Mouse (Mus musculus): ENCODE measurements around the gene Gnao1.

Gnao1 gene

GRCm38 (mm10) chr8:93845186-93845585 is 35.4 kb downstream of the Gnao1 start:
- no peak for DNase-seq (ENCODE audit: low spot score)

- peak; percentile 50 for DNase-seq (ENCODE audit: low spot score)
Measured at GRCm38 (mm10) chr8:93852087-93852645, 42.4 kb downstream of the Gnao1 start.

- DNase-seq (ENCODE audit: low spot score) = no peak
Measured at GRCm38 (mm10) chr8:93852851-93853461, 43.2 kb downstream of the Gnao1 start.

- DNase-seq (ENCODE audit: low spot score) = peak; percentile 32
Measured at GRCm38 (mm10) chr8:93854676-93855075, 44.9 kb downstream of the Gnao1 start.

- no peak for DNase-seq (ENCODE audit: low spot score)
Measured at GRCm38 (mm10) chr8:93855272-93855671, 45.5 kb downstream of the Gnao1 start.

GRCm38 (mm10) chr8:93857144-93857543 is 47.4 kb downstream of the Gnao1 start:
- DNase-seq (ENCODE audit: low spot score) = no peak

GRCm38 (mm10) chr8:93858286-93858685 is 48.5 kb downstream of the Gnao1 start:
- DNase-seq (ENCODE audit: low spot score) = no peak

- no peak for DNase-seq (ENCODE audit: low spot score)
Measured at GRCm38 (mm10) chr8:93860020-93860419, 50.3 kb downstream of the Gnao1 start.

- DNase-seq (ENCODE audit: low spot score) = no peak
Measured at GRCm38 (mm10) chr8:93864064-93864463, 54.3 kb downstream of the Gnao1 start.

- no peak for DNase-seq (ENCODE audit: low spot score)
Measured at GRCm38 (mm10) chr8:93866271-93866670, 56.5 kb downstream of the Gnao1 start.

GRCm38 (mm10) chr8:93868486-93869221 is 58.9 kb downstream of the Gnao1 start:
- no peak for DNase-seq (ENCODE audit: low spot score)

GRCm38 (mm10) chr8:93871275-93871674 is 61.5 kb downstream of the Gnao1 start:
- peak; percentile 54 for DNase-seq (ENCODE audit: low spot score)

GRCm38 (mm10) chr8:93878396-93878795 is 68.6 kb downstream of the Gnao1 start:
- no peak for DNase-seq (ENCODE audit: low spot score)

- DNase-seq (ENCODE audit: low spot score) = no peak
Measured at GRCm38 (mm10) chr8:93879966-93880365, 70.2 kb downstream of the Gnao1 start.

- DNase-seq (ENCODE audit: low spot score) = no peak
Measured at GRCm38 (mm10) chr8:93881381-93881780, 71.6 kb downstream of the Gnao1 start.

GRCm38 (mm10) chr8:93883241-93883640 is 73.5 kb downstream of the Gnao1 start:
- DNase-seq (ENCODE audit: low spot score) = no peak

- no peak for DNase-seq (ENCODE audit: low spot score)
Measured at GRCm38 (mm10) chr8:93883771-93884170, 74.0 kb downstream of the Gnao1 start.

GRCm38 (mm10) chr8:93884316-93884715 is 74.5 kb downstream of the Gnao1 start:
- DNase-seq (ENCODE audit: low spot score) = no peak

GRCm38 (mm10) chr8:93886181-93886580 is 76.4 kb downstream of the Gnao1 start:
- no peak for DNase-seq (ENCODE audit: low spot score)

- DNase-seq (ENCODE audit: low spot score) = no peak
Measured at GRCm38 (mm10) chr8:93888150-93888676, 78.4 kb downstream of the Gnao1 start.

- DNase-seq (ENCODE audit: low spot score) = no peak
Measured at GRCm38 (mm10) chr8:93888702-93889480, 79.1 kb downstream of the Gnao1 start.

GRCm38 (mm10) chr8:93893556-93893955 is 83.8 kb downstream of the Gnao1 start:
- no peak for DNase-seq (ENCODE audit: low spot score)
